Mouse (Mus musculus): ENCODE results near the gene Gm13279.
"Not testable (repeated sequence)": the region's sequence is repeated elsewhere in the genome, so short reads cannot be mapped to it uniquely, and the experiment has no call there.

- not testable (repeated sequence) for TF ChIP-seq CTCF (IDR thresholded peaks at IDR 0.05; ENCODE audit: control insufficient read depth, insufficient read depth, low read length); POLR2A (IDR thresholded peaks at IDR 0.05; ENCODE audit: borderline replicate concordance, control insufficient read depth, low read depth, low read length)
Observed at GRCm38 (mm10) chr4:88827116-88827515, 29.9 kb downstream of the Gm13279 start, which contains the start of gene Ifna6.
